Mouse (Mus musculus): ENCODE data around the gene Gm10577. TPM values are rescaled to one million over a fixed set of nuclear protein-coding genes. Genes with fewer than 3 reads are reported as not detected.

Gene Gm10577
- total and polyA plus RNA-seq, 3 experiments = not detected

- dilution Hi-C loops (cut with MboI; ENCODE audit: extremely low pct_ligation_motif_present, extremely low pct_unique_long_range_greater_than_20kb, low sequenced_read_pairs) (no loop called here), in situ Hi-C loops (cut with MboI; ENCODE audit: low pct_ligation_motif_present, low pct_unique_long_range_greater_than_20kb, low sequenced_read_pairs) (no loop called here)
- Histone ChIP-seq H3K9me3 (replicated peaks; ENCODE audit: low read length) (peaks cover 5% of the 10 kb centered on the region), H3K27ac (ENCODE audit: insufficient read depth, low read depth) (no peak overlapping the region), H3K9ac (ENCODE audit: insufficient read depth, low read depth) (no peak overlapping the region), H3K27me3 (replicated peaks) (no peaks in the 10 kb centered on the region), H3K4me3 (replicated peaks in 1 of 3; ENCODE audit: low read depth in 2 of 3, low read length in 2 of 3, poor library complexity in 1 of 3) (no peak overlapping the region), H3K36me3 (replicated peaks in 1 of 2; ENCODE audit: control insufficient read depth in 1 of 2, insufficient read depth in 1 of 2, low read length in 1 of 2) (no peaks in the 10 kb centered on the region), H3K4me1 (ENCODE audit: control insufficient read depth in 1 of 2, insufficient read depth in 2 of 2) (peaks cover 3 to 10% of the 10 kb centered on the region in 2 experiments; a peak in 2 of 4 replicates), H3K79me2 (replicated peaks; ENCODE audit: control insufficient read depth, extremely low read depth, insufficient read depth, poor library complexity, severe bottlenecking) (no peaks in the 10 kb centered on the region), H3K4me2 (ENCODE audit: insufficient read depth, low read depth, poor library complexity, severe bottlenecking) (no peak overlapping the region)
- DNase-seq (ENCODE audit: extremely low read depth) = no peak
- TF ChIP-seq CHD1 (IDR thresholded peaks at IDR 0.05; ENCODE audit: low read depth, low read length) (no peak), JUN (IDR thresholded peaks at IDR 0.05; ENCODE audit: insufficient read depth, low read depth, low read length) (no peak), SIN3A (IDR thresholded peaks at IDR 0.05; ENCODE audit: low read length) (no peak), ELF1 (IDR thresholded peaks at IDR 0.05; ENCODE audit: low read depth, low read length) (no peak), PAX5 (IDR thresholded peaks at IDR 0.05; ENCODE audit: low read length) (no peak), GABPA (IDR thresholded peaks at IDR 0.05; ENCODE audit: insufficient replicate concordance, low read depth, low read length) (no peak), MAZ (IDR thresholded peaks at IDR 0.05; ENCODE audit: low read depth, low read length) (no peak), EP300 (IDR thresholded peaks at IDR 0.05; ENCODE audit: low read length) (no peak), TCF12 (IDR thresholded peaks at IDR 0.05; ENCODE audit: low read depth, low read length) (no peak), ZMIZ1 (IDR thresholded peaks at IDR 0.05; ENCODE audit: low read depth, low read length) (no peak), BHLHE40 (IDR thresholded peaks at IDR 0.05; ENCODE audit: low read depth, low read length) (no peak)
Observed at GRCm38 (mm10) chr4:101000622-101001021, 19.9 kb downstream of the Gm10577 start.

- Histone ChIP-seq H3K36me3 (replicated peaks in 1 of 2; ENCODE audit: control insufficient read depth in 1 of 2, insufficient read depth in 1 of 2, low read length in 1 of 2) (no peaks in the 10 kb centered on the region), H3K27ac (ENCODE audit: insufficient read depth, low read depth) (no peak overlapping the region), H3K4me1 (ENCODE audit: control insufficient read depth in 1 of 2, insufficient read depth in 2 of 2) (peaks cover 3 to 10% of the 10 kb centered on the region in 2 experiments; a peak in 2 of 4 replicates), H3K27me3 (replicated peaks) (no peaks in the 10 kb centered on the region), H3K9ac (ENCODE audit: insufficient read depth, low read depth) (no peak overlapping the region), H3K4me2 (ENCODE audit: insufficient read depth, low read depth, poor library complexity, severe bottlenecking) (no peak overlapping the region), H3K9me3 (replicated peaks; ENCODE audit: low read length) (peaks cover 5% of the 10 kb centered on the region), H3K79me2 (replicated peaks; ENCODE audit: control insufficient read depth, extremely low read depth, insufficient read depth, poor library complexity, severe bottlenecking) (no peaks in the 10 kb centered on the region), H3K4me3 (replicated peaks in 1 of 3; ENCODE audit: low read depth in 2 of 3, low read length in 2 of 3, poor library complexity in 1 of 3) (no peak overlapping the region)
- in situ Hi-C loops (cut with MboI; ENCODE audit: low pct_ligation_motif_present, low pct_unique_long_range_greater_than_20kb, low sequenced_read_pairs) (loop anchor here (10.0 kb wide), 1 partner anchor 146 kb away; no protein-coding TSS in a partner anchor), dilution Hi-C loops (cut with MboI; ENCODE audit: extremely low pct_ligation_motif_present, extremely low pct_unique_long_range_greater_than_20kb, low sequenced_read_pairs) (no loop called here)
- DNase-seq (ENCODE audit: extremely low read depth) = peak; percentile 51
- TF ChIP-seq JUN (IDR thresholded peaks at IDR 0.05; ENCODE audit: insufficient read depth, low read depth, low read length) (peak; percentile 33; the same call in 1 of the 2 replicates), EP300 (IDR thresholded peaks at IDR 0.05; ENCODE audit: low read length) (peak; percentile 53), UBTF (IDR thresholded peaks at IDR 0.05; ENCODE audit: low read depth, low read length) (no peak), SIN3A (IDR thresholded peaks at IDR 0.05; ENCODE audit: low read length) (no peak), MEF2A (IDR thresholded peaks at IDR 0.05; ENCODE audit: borderline replicate concordance, low read depth, low read length) (peak; percentile 59; the same call in 1 of the 2 replicates), SMC3 (IDR thresholded peaks at IDR 0.05; ENCODE audit: low read depth, low read length) (no peak), ZC3H11A (IDR thresholded peaks at IDR 0.05; ENCODE audit: low read depth, low read length) (no peak), IRF4 (IDR thresholded peaks at IDR 0.05; ENCODE audit: low read depth, low read length) (0 out of 2 replicates have a peak, but pooled peaks have one; percentile 29), POLR2A (IDR thresholded peaks at IDR 0.05; ENCODE audit: low read depth, low read length) (no peak), CTCF (conservative IDR thresholded peaks at IDR 0.05 in 1 of 2, IDR thresholded peaks at IDR 0.05 in 1 of 2; ENCODE audit: low read depth in 2 of 2, low read length in 2 of 2) (no peak), TBP (conservative IDR thresholded peaks at IDR 0.05; ENCODE audit: low read depth, low read length) (no peak), USF1 (IDR thresholded peaks at IDR 0.05; ENCODE audit: low read depth, low read length) (no peak), TCF12 (IDR thresholded peaks at IDR 0.05; ENCODE audit: low read depth, low read length) (0 out of 2 replicates have a peak, but pooled peaks have one; percentile 19), ETS1 (conservative IDR thresholded peaks at IDR 0.05; ENCODE audit: low read depth, low read length) (peak; percentile 68), ZNF384 (IDR thresholded peaks at IDR 0.05; ENCODE audit: low read depth, low read length) (no peak), MXI1 (IDR thresholded peaks at IDR 0.05; ENCODE audit: low read depth, low read length) (no peak), ZKSCAN1 (IDR thresholded peaks at IDR 0.05; ENCODE audit: borderline replicate concordance, low read depth, low read length) (no peak), BHLHE40 (IDR thresholded peaks at IDR 0.05; ENCODE audit: low read depth, low read length) (peak; percentile 87)
Observed at GRCm38 (mm10) chr4:100998906-100999305, 21.6 kb downstream of the Gm10577 start.

All from CH12.LX (cell line).